Mouse (Mus musculus) C2C12 (cell line): ENCODE results near the gene Wt1. TPM values are rescaled to one million over a fixed set of nuclear protein-coding genes. Genes with fewer than 3 reads are reported as not detected.

Source experiments
- H3K27me3 ChIP-seq: one replicate; pipeline ENCODE4 v1.6.1; 2011; ENCODE audit not compliant: control insufficient read depth, insufficient read depth, insufficient read length
- H3K36me3 ChIP-seq: one replicate; pipeline ENCODE4 v1.6.1; 2011; ENCODE audit not compliant: control insufficient read depth, insufficient read depth
- H3K4me3 ChIP-seq: one replicate; pipeline ENCODE4 v1.5.1; 2011; ENCODE audit warnings: mild to moderate bottlenecking, control low read depth; ENCODE audit not compliant: poor library complexity, insufficient read depth, severe bottlenecking
- H3K79me2 ChIP-seq: one replicate; pipeline ENCODE4 v1.6.1; 2011; ENCODE audit not compliant: control insufficient read depth, insufficient read depth
- H3K79me3 ChIP-seq: one replicate; pipeline ENCODE4 v1.6.1; 2011; ENCODE audit warnings: low read depth, control low read depth
- H3ac ChIP-seq: one replicate; pipeline ENCODE3; 2011; ENCODE audit warnings: low read depth; ENCODE audit not compliant: control insufficient read depth, insufficient read length
- CEBPB ChIP-seq: IDR thresholded peaks from one replicate; pipeline ENCODE4 v1.6.1; 2011; ENCODE audit warnings: low read depth, mild to moderate bottlenecking, control low read depth, moderate library complexity
- CTCF ChIP-seq: IDR thresholded peaks from one replicate; pipeline ENCODE4 v1.5.1; 2011; ENCODE audit not compliant: control insufficient read depth, insufficient read depth, insufficient read length
- FOSL1 ChIP-seq: IDR thresholded peaks from one replicate; pipeline ENCODE4 v1.8.0; 2011; ENCODE audit warnings: mild to moderate bottlenecking, low read length; ENCODE audit not compliant: poor library complexity, insufficient read depth, severe bottlenecking
- MAX ChIP-seq: IDR thresholded peaks from one replicate; pipeline ENCODE4 v1.6.1; 2011; ENCODE audit warnings: mild to moderate bottlenecking, control low read depth
- MYOD1 ChIP-seq: IDR thresholded peaks from one replicate; pipeline ENCODE4 v1.6.1; 2011; ENCODE audit warnings: low read depth; ENCODE audit not compliant: control insufficient read depth, insufficient read length
- MYOG ChIP-seq: IDR thresholded peaks from one replicate; pipeline ENCODE4 v1.6.1; 2011; ENCODE audit not compliant: control insufficient read depth, insufficient read length; ENCODE audit errors: extremely low read depth
- USF1 ChIP-seq: IDR thresholded peaks from one replicate; pipeline ENCODE4 v1.6.1; 2011; ENCODE audit warnings: low read depth, mild to moderate bottlenecking, control low read depth, moderate library complexity
- long read RNA-seq, 2 experiments: library from polyadenylated mRNA; unstranded; transcript quantifications; one replicate each; pipeline ENCODE4 v2.0.0; 2019 to 2020
- polyA plus RNA-seq: library from polyadenylated mRNA; unstranded; fragments of >200 nt; fragmentation: generic; extraction: Trizol; gene quantifications from one replicate; pipeline ENCODE4 v1.2.1, GENCODE M21; 2012; ENCODE audit warnings: missing spikeins

Wt1 gene
- not detected for polyA plus RNA-seq
- long read RNA-seq, experiment 1 = 0 reads
- long read RNA-seq, experiment 2 = 0 reads

- TF ChIP-seq USF1 = no peak
- TF ChIP-seq MYOD1 = no peak
- TF ChIP-seq CTCF = no peak
- TF ChIP-seq MAX = no peak
- TF ChIP-seq FOSL1 = no peak
- no peak for TF ChIP-seq CEBPB
- TF ChIP-seq MYOG = no peak
- no peaks in the 10 kb centered on the region for H3K79me3 ChIP-seq
- peaks cover 55% of the 10 kb centered on the region for H3K27me3 ChIP-seq
- H3ac ChIP-seq = no peak within 1 kb of the TSS
- no peaks in the 10 kb centered on the region for H3K79me2 ChIP-seq
- no peaks in the 10 kb centered on the region for H3K36me3 ChIP-seq
- no peak within 1 kb of the TSS for H3K4me3 ChIP-seq
Observed at GRCm38 (mm10) chr2:105126279-105126678, at the start of gene Wt1. Wt1 (plus strand) TSS chr2:105126529.

- no peak overlapping the region for H3K4me3 ChIP-seq
- H3ac ChIP-seq = no peak overlapping the region
- TF ChIP-seq MYOG (no peak), CEBPB (no peak), CTCF (no peak), USF1 (no peak), FOSL1 (no peak), MAX (no peak), MYOD1 (no peak)
- H3K36me3 ChIP-seq = no peaks in the 10 kb centered on the region
- no peaks in the 10 kb centered on the region for H3K27me3 ChIP-seq
- H3K79me2 ChIP-seq = no peaks in the 10 kb centered on the region
- no peaks in the 10 kb centered on the region for H3K79me3 ChIP-seq
Observed at GRCm38 (mm10) chr2:105077151-105077550, 49.2 kb upstream of the Wt1 start.

- Histone ChIP-seq H3K4me3 (no peak overlapping the region), H3K27me3 (no peaks in the 10 kb centered on the region), H3ac (no peak overlapping the region), H3K79me3 (no peaks in the 10 kb centered on the region), H3K79me2 (no peaks in the 10 kb centered on the region), H3K36me3 (no peaks in the 10 kb centered on the region)
- TF ChIP-seq USF1 (no peak), CTCF (no peak), MAX (no peak), FOSL1 (no peak)
Observed at GRCm38 (mm10) chr2:105082256-105082790, 44.0 kb upstream of the Wt1 start.

GRCm38 (mm10) chr2:105084035-105084434 is 42.3 kb upstream of the Wt1 start:
- Histone ChIP-seq H3K79me3 (peaks cover 1% of the 10 kb centered on the region), H3ac (no peak overlapping the region), H3K27me3 (no peaks in the 10 kb centered on the region), H3K79me2 (no peaks in the 10 kb centered on the region), H3K36me3 (no peaks in the 10 kb centered on the region), H3K4me3 (no peak overlapping the region)
- TF ChIP-seq CTCF (no peak), CEBPB (no peak), USF1 (no peak), MYOG (no peak), FOSL1 (no peak), MYOD1 (no peak), MAX (no peak)

GRCm38 (mm10) chr2:105086081-105086480 is 40.2 kb upstream of the Wt1 start:
- Histone ChIP-seq H3ac (no peak overlapping the region), H3K79me2 (no peaks in the 10 kb centered on the region), H3K36me3 (no peaks in the 10 kb centered on the region), H3K27me3 (no peaks in the 10 kb centered on the region), H3K4me3 (no peak overlapping the region), H3K79me3 (peaks cover 1% of the 10 kb centered on the region)
- TF ChIP-seq CEBPB = no peak
- TF ChIP-seq MYOG = no peak
- no peak for TF ChIP-seq USF1
- no peak for TF ChIP-seq CTCF
- no peak for TF ChIP-seq MAX
- TF ChIP-seq FOSL1 = no peak
- TF ChIP-seq MYOD1 = no peak

- no peak overlapping the region for H3K4me3 ChIP-seq
- H3ac ChIP-seq = no peak overlapping the region
- H3K79me3 ChIP-seq = peaks cover 1% of the 10 kb centered on the region
- TF ChIP-seq MYOG = no peak
- TF ChIP-seq USF1 = no peak
- TF ChIP-seq FOSL1 = no peak
- no peak for TF ChIP-seq CEBPB
- TF ChIP-seq MAX = no peak
- no peak for TF ChIP-seq CTCF
- TF ChIP-seq MYOD1 = no peak
- no peaks in the 10 kb centered on the region for H3K27me3 ChIP-seq
- no peaks in the 10 kb centered on the region for H3K36me3 ChIP-seq
- H3K79me2 ChIP-seq = no peaks in the 10 kb centered on the region
Observed at GRCm38 (mm10) chr2:105088005-105088404, 38.3 kb upstream of the Wt1 start.
